ENCODE assay signal across 18 mouse cellular contexts in genomic region chr5:113517387-113517786, GRCm38 (mm10). TPM values are rescaled to one million over a fixed set of nuclear protein-coding genes. Genes with fewer than 3 reads are reported as not detected.
DNase-seq lines count a peak whose midpoint lies in the region; ATAC-seq and TF ChIP-seq lines count a peak whose summit lies in the region.
"Had no signal": no experiment of that assay in that cellular context is flagged by ENCODE, and none has a peak within 500 bp of the region (broad histone marks: within the 10 kb centered on the region; RNA-seq: fewer than 3 reads in every experiment).

No protein-coding gene starts in this region.

- ATAC-seq in heart, embryonic 12.5 days (ENCODE audit: insufficient number of reproducible peaks, low FRiP score), result no peak
- 0 out of 2 replicates have a peak, but pooled peaks have one; percentile 11 for ATAC-seq in hindbrain, embryonic 12.5 days (ENCODE audit: low FRiP score)
- ATAC-seq in midbrain, postnatal 0 days (ENCODE audit: low FRiP score), result no peak
- ATAC-seq in cerebellum, adult (ENCODE audit: insufficient number of reproducible peaks, low FRiP score, low TSS enrichment), result no peak
- ATAC-seq: intestine, postnatal 0 days had no signal

- H3K4me3 ChIP-seq in heart, embryonic 12.5 days, result no peak overlapping the region
- no peak overlapping the region for H3K4me3 ChIP-seq in hindbrain, embryonic 12.5 days
- no peak overlapping the region for H3K4me3 ChIP-seq in midbrain, embryonic 10.5 days
- no peak overlapping the region for H3K4me3 ChIP-seq in midbrain, postnatal 0 days (ENCODE audit: low read depth, low read length)
- H3K4me3 ChIP-seq: embryonic facial prominence, embryonic 13.5 days; liver, embryonic 15.5 days had no signal

- peaks cover 45% of the 10 kb centered on the region for H3K4me1 ChIP-seq in heart, embryonic 12.5 days (replicated peaks)
- H3K4me1 ChIP-seq in hindbrain, embryonic 12.5 days, result peaks cover 29% of the 10 kb centered on the region
- peaks cover 29% of the 10 kb centered on the region for H3K4me1 ChIP-seq in midbrain, embryonic 10.5 days
- H3K4me1 ChIP-seq in midbrain, postnatal 0 days (ENCODE audit: insufficient read depth, low read length), result peaks cover 5% of the 10 kb centered on the region; the same call in 1 of the 2 replicates
- H3K4me1 ChIP-seq: liver, embryonic 15.5 days had no signal

- WGBS in heart, embryonic 12.5 days, result 80% methylated on average over 4 of the region's 4 CpGs
- WGBS in hindbrain, embryonic 12.5 days, result 70% methylated on average over 4 of the region's 4 CpGs
- WGBS in midbrain, embryonic 10.5 days, result 85% methylated on average over 4 of the region's 4 CpGs
- WGBS in midbrain, postnatal 0 days, result 59% methylated on average over 4 of the region's 4 CpGs

- H3K4me2 ChIP-seq in heart, embryonic 12.5 days, result 0 out of 2 replicates have a peak overlapping the region, but pooled peaks have one; percentile 42
- no peak overlapping the region for H3K4me2 ChIP-seq in hindbrain, embryonic 12.5 days (replicated peaks)
- no peak overlapping the region for H3K4me2 ChIP-seq in midbrain, postnatal 0 days (ENCODE audit: low read depth, low read length, poor library complexity, severe bottlenecking)
- H3K4me2 ChIP-seq: liver, embryonic 15.5 days had no signal

- peak overlapping the region; percentile 3; the same call in 1 of the 2 replicates for H3K9ac ChIP-seq in heart, embryonic 12.5 days
- 0 out of 2 replicates have a peak overlapping the region, but pooled peaks have one; percentile 1 for H3K9ac ChIP-seq in hindbrain, embryonic 12.5 days
- H3K9ac ChIP-seq in midbrain, postnatal 0 days (replicated peaks; ENCODE audit: low read length, poor library complexity, severe bottlenecking), result no peak overlapping the region
- H3K9ac ChIP-seq: embryonic facial prominence, embryonic 13.5 days; liver, embryonic 15.5 days had no signal

- DNase-seq in heart, adult 11 months, result no peak
- no peak for DNase-seq in midbrain, embryonic 10.5 days (ENCODE audit: low spot score)
- DNase-seq in midbrain, postnatal 0 days (ENCODE audit: low spot score), result no peak
- DNase-seq in cerebellum, postnatal 14 days, result no peak
- DNase-seq in left cerebral cortex, postnatal 4 days, result no peak
- DNase-seq: B cell, adult 2 months; cerebellum, adult 9-10 months; gastrocnemius, postnatal 25 days; thymus, postnatal 14 days had no signal

- peaks cover 9% of the 10 kb centered on the region for H3K27me3 ChIP-seq in heart, embryonic 12.5 days (replicated peaks)
- H3K27me3 ChIP-seq in hindbrain, embryonic 12.5 days, result no peaks in the 10 kb centered on the region; the same call in 1 of the 2 replicates
- H3K27me3 ChIP-seq in midbrain, embryonic 10.5 days (ENCODE audit: low read depth, poor library complexity, severe bottlenecking), result no peaks in the 10 kb centered on the region
- no peaks in the 10 kb centered on the region for H3K27me3 ChIP-seq in midbrain, postnatal 0 days (ENCODE audit: insufficient read depth, low read length)
- H3K27me3 ChIP-seq: liver, embryonic 15.5 days had no signal

- intact Hi-C loops in left cerebral cortex, postnatal 4 days (cut with DNase I), result no loop called here

- no peak for TF ChIP-seq CTCF in midbrain, postnatal 0 days (IDR thresholded peaks at IDR 0.05)

- H3K36me3 ChIP-seq in heart, embryonic 12.5 days, result no peaks in the 10 kb centered on the region
- no peaks in the 10 kb centered on the region for H3K36me3 ChIP-seq in hindbrain, embryonic 12.5 days
- H3K36me3 ChIP-seq in midbrain, embryonic 10.5 days, result no peaks in the 10 kb centered on the region
- no peaks in the 10 kb centered on the region for H3K36me3 ChIP-seq in midbrain, postnatal 0 days (ENCODE audit: insufficient read depth, low read length)
- H3K36me3 ChIP-seq: embryonic facial prominence, embryonic 13.5 days; liver, embryonic 15.5 days had no signal

- H3K27ac ChIP-seq in heart, embryonic 12.5 days (ENCODE audit: poor library complexity, severe bottlenecking), result no peak overlapping the region
- peak overlapping the region; percentile 76 for H3K27ac ChIP-seq in hindbrain, embryonic 12.5 days
- H3K27ac ChIP-seq in midbrain, embryonic 10.5 days (replicated peaks), result peak overlapping the region; percentile 64; the same call in 1 of the 2 replicates
- peak overlapping the region; percentile 52; the same call in 1 of the 2 replicates for H3K27ac ChIP-seq in midbrain, postnatal 0 days (ENCODE audit: low read depth, low read length)
- H3K27ac ChIP-seq: embryonic facial prominence, embryonic 13.5 days; kidney, postnatal 0 days; liver, embryonic 15.5 days had no signal

- no peaks in the 10 kb centered on the region for H3K9me3 ChIP-seq in heart, embryonic 12.5 days (replicated peaks)
- no peaks in the 10 kb centered on the region for H3K9me3 ChIP-seq in hindbrain, embryonic 12.5 days (replicated peaks)
- no peaks in the 10 kb centered on the region for H3K9me3 ChIP-seq in midbrain, embryonic 10.5 days (replicated peaks)
- H3K9me3 ChIP-seq in midbrain, postnatal 0 days (ENCODE audit: low read length), result no peaks in the 10 kb centered on the region
- H3K9me3 ChIP-seq: embryonic facial prominence, embryonic 13.5 days; liver, embryonic 15.5 days had no signal

RNA-seq across cellular contexts. Expression of gene Wscd2, which starts 27.3 kb away (rescaled TPM):
- polyA plus RNA-seq in heart, embryonic 12.5 days (2016; fragmentation: Nextera tagmentation; extraction: Ambion mirVana), result 5.4 TPM in 2 replicates
- polyA plus RNA-seq in hindbrain, embryonic 12.5 days (2016; fragmentation: Nextera tagmentation; extraction: Ambion mirVana), result 13.5 and 14.1 TPM in 2 replicates
- polyA plus RNA-seq in midbrain, embryonic 10.5 days (2016; fragmentation: Nextera tagmentation; extraction: Ambion mirVana), result 9.2 and 11.8 TPM in 2 replicates
- 26.4 and 28.8 TPM in 2 replicates for total RNA-seq in midbrain, postnatal 0 days (2014; rRNA removed)
- 11.7 and 13.2 TPM in 2 replicates for polyA plus RNA-seq in midbrain, postnatal 0 days (2015; fragmentation: Nextera tagmentation; extraction: Ambion mirVana)
- total RNA-seq in left cerebral cortex, postnatal 4 days (2021), result 10 to 100 TPM; 39.4 to 43.9 TPM
- total RNA-seq: hematopoietic stem cell, adult 5-6 weeks; megakaryocyte-erythroid progenitor cell, adult 5-6 weeks had no signal
